Mouse (Mus musculus) G1E (cell line): ENCODE results near the gene Thbs4. TPM values are rescaled to one million over a fixed set of nuclear protein-coding genes. Genes with fewer than 3 reads are reported as not detected.

Source experiments
- ATAC-seq: 2 replicates; pipeline ENCODE4 v1.8.0; 2016; ENCODE audit warnings: mild to moderate bottlenecking; ENCODE audit not compliant: insufficient number of reproducible peaks, poor library complexity, low FRiP score, severe bottlenecking; ENCODE audit errors: extremely low read depth
- DNase-seq: peaks from one replicate; pipeline ENCODE4 v3.0.0; 2012; ENCODE audit warnings: low spot score
- H3K27me3 ChIP-seq: 2 replicates; pipeline ENCODE4 v1.6.1; 2012; ENCODE audit warnings: mild to moderate bottlenecking, low read length, inconsistent platforms; ENCODE audit not compliant: insufficient read depth
- H3K36me3 ChIP-seq: replicated peaks from 2 replicates; pipeline ENCODE3; 2012; ENCODE audit warnings: mild to moderate bottlenecking, inconsistent platforms
- H3K4me1 ChIP-seq: 2 replicates; pipeline ENCODE4 v1.6.1; 2012; ENCODE audit warnings: low read depth, low read length, inconsistent platforms, mixed read lengths; ENCODE audit not compliant: insufficient read depth
- H3K4me3 ChIP-seq: 2 replicates; pipeline ENCODE4 v1.5.1; 2012; ENCODE audit warnings: low read depth, mild to moderate bottlenecking, inconsistent platforms, low read length, moderate library complexity, mixed read lengths
- H3K9me3 ChIP-seq: replicated peaks from 2 replicates; pipeline ENCODE4 v1.6.1; 2012; ENCODE audit warnings: inconsistent platforms
- CTCF ChIP-seq: IDR thresholded peaks from 2 replicates; pipeline ENCODE4 v1.5.1; 2012; ENCODE audit warnings: low read depth, low read length, inconsistent platforms, mixed read lengths
- GATA1 ChIP-seq: IDR thresholded peaks from 2 replicates; pipeline ENCODE4 v1.6.1; 2012; ENCODE audit warnings: borderline replicate concordance, low read length, inconsistent platforms, mixed read lengths
- GATA2 ChIP-seq: IDR thresholded peaks from 2 replicates; pipeline ENCODE4 v1.6.1; 2012; ENCODE audit warnings: low read depth, low read length, inconsistent platforms, borderline replicate concordance
- POLR2AphosphoS5 ChIP-seq: IDR thresholded peaks from 2 replicates; pipeline ENCODE4 v1.6.1; 2012; ENCODE audit warnings: low read depth, low read length, inconsistent platforms; ENCODE audit not compliant: insufficient replicate concordance
- TAL1 ChIP-seq: conservative IDR thresholded peaks from 2 replicates; pipeline ENCODE4 v1.6.1; 2012; ENCODE audit warnings: low read depth, low read length, inconsistent platforms, mixed read lengths
- polyA plus RNA-seq: library from polyadenylated mRNA; stranded (reverse); fragments of >175 nt; gene quantifications from 2 replicates; pipeline ENCODE4 v1.2.3, GENCODE M21; 2012
- total RNA-seq, 2 experiments: library from RNA; stranded (forward) in 1 of 2; stranded (reverse) in 1 of 2; fragments of 200-1000 nt in 1 of 2; fragments of >200 nt in 1 of 2; fragmentation: Nextera tagmentation in 1 of 2; gene quantifications; 2 replicates each; pipeline ENCODE4 v1.2.3; 2014 to 2017

Thbs4 gene
- total and polyA plus RNA-seq, 3 experiments = not detected

DNA sequence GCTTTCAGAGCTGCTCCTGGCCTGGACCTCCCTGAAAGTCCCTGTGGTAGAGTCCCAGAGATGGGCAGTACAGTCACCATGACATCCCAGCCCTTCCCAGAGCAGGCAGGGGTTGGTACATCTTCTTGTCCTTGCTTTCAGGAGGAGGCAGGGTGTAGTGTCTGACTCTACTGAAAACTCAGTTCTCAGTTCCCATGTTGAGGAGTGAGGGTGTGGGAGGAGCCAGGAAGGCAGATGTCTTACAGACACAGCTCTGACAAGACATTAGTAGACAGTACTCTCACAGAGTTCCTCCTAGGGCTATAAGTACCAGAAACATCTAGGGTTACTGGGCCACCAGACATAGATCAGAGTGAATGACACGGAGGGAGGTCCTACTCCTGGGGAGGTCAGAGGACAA, 32.3 kb downstream of the Thbs4 start:
- DNase-seq (no peak), ATAC-seq (no peak)
- Histone ChIP-seq H3K27me3 (peaks cover 39% of the 10 kb centered on the region), H3K36me3 (no peaks in the 10 kb centered on the region), H3K9me3 (no peaks in the 10 kb centered on the region), H3K4me1 (no peaks in the 10 kb centered on the region), H3K4me3 (no peak overlapping the region)
- TF ChIP-seq CTCF (no peak), GATA1 (no peak), POLR2AphosphoS5 (no peak), GATA2 (no peak), TAL1 (no peak)

DNA sequence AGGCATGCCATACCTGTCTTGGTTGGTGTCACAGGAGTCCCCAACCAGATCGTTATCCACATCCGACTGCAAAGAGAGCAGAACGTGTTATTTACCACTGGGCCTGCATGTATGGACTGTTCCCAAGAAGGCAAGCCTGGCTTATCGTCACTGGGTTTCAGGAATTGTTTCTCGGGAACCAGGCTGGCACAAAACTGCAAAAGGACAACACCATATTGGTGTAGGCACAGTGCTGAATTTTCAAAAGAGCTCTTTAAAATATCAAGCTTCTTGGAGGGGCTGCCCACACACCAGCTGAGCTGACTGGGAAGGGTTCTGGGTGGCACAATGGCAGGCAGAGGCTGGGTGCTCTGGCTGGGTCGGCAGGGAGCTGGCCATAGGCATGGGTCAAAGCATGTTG, 34.1 kb downstream of the Thbs4 start:
- DNase-seq (no peak), ATAC-seq (no peak)
- no peaks in the 10 kb centered on the region for H3K36me3 ChIP-seq

DNA sequence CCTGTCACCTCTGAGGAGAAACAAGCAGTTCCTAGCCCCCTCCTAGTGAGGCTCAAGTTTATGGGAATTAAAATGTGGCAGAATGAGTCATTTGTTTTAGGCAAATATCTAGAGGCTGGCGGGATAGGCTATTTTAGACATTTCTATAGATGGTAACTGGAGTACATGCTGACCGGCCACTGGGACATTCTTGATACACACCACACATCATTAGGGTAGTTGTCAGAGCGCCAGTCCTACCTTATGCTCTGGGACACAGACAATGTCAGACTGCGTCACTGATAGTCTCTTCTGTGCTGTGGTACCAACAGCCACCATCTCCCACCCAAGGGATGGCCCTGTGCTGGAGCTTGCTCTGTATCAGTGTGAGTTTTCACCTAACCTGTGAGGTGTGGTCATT, 35.5 kb downstream of the Thbs4 start:
- TF ChIP-seq CTCF (no peak), GATA2 (no peak), TAL1 (no peak), GATA1 (no peak), POLR2AphosphoS5 (no peak)
- H3K9me3 ChIP-seq = no peaks in the 10 kb centered on the region
- DNase-seq (no peak), ATAC-seq (no peak)
- H3K4me3 ChIP-seq = no peak overlapping the region
- no peaks in the 10 kb centered on the region for H3K36me3 ChIP-seq
- H3K27me3 ChIP-seq = peaks cover 41% of the 10 kb centered on the region
- no peaks in the 10 kb centered on the region for H3K4me1 ChIP-seq

More for the DNA sequence above, 34.1 kb downstream of the Thbs4 start:
- TF ChIP-seq GATA2 (no peak), TAL1 (no peak), POLR2AphosphoS5 (no peak)
- H3K27me3 ChIP-seq = peaks cover 39% of the 10 kb centered on the region
- H3K9me3 ChIP-seq = no peaks in the 10 kb centered on the region
- no peak overlapping the region for H3K4me3 ChIP-seq
- no peaks in the 10 kb centered on the region for H3K4me1 ChIP-seq

DNA sequence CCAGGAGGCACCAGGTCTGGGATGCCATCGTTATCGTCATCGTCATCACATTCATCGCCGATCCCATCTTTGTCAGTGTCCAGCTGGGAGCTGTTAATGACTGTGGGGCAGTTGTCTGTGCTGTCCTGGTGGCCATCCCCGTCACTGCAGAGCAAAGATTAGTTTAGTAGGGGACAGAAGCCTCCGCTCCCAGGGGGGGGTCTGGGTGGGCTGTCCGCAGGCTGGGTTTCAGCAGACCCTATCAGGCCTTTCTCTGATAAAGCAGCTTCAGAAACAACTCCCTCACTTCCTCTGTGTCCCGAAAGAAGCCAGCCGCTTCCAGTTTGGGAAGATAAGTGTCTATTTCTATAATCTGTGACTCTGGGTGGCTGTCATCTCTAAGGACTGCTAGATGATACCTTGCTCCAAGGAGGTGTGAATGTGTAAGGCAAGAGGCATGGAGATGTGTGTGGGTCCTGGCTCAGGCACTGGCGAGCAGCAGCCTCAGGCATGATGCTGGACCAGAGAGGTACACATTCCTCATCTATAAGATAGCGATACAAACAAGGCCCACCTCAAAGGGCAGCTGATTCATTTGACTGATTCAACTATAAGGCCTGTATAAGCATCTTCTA, 36.5 kb downstream of the Thbs4 start:
- no peaks in the 10 kb centered on the region for H3K4me1 ChIP-seq
- no peak for TF ChIP-seq GATA1
- no peak for TF ChIP-seq POLR2AphosphoS5
- no peak for TF ChIP-seq GATA2
- TF ChIP-seq CTCF = no peak
- TF ChIP-seq TAL1 = no peak
- H3K27me3 ChIP-seq = peaks cover 40% of the 10 kb centered on the region
- no peak overlapping the region for H3K4me3 ChIP-seq
- DNase-seq (no peak), ATAC-seq (no peak)
- H3K36me3 ChIP-seq = no peaks in the 10 kb centered on the region
- no peaks in the 10 kb centered on the region for H3K9me3 ChIP-seq

DNA sequence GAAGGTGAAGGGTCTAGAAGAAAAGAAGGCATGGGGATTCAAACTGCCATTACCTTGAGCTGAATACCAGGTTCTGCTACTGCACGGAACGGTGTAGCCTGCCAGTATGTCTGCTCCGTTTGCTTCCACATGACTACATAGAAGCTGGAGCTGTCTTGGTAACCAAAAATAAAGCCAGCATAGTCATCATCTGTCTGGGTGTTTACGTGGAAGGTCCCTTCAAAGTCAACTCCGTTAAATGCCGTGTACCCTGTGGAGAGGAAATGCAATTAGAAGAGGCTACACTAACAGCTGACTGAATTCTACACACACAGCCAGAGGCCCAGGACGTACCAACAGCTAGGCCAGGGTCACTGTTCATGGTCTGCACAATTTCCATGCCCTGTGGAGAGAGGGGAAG, 39.6 kb downstream of the Thbs4 start:
- Histone ChIP-seq H3K4me1 (peaks cover 3% of the 10 kb centered on the region), H3K4me3 (no peak overlapping the region), H3K27me3 (peaks cover 34% of the 10 kb centered on the region), H3K9me3 (no peaks in the 10 kb centered on the region), H3K36me3 (no peaks in the 10 kb centered on the region)
- TF ChIP-seq GATA1 (no peak), TAL1 (no peak), GATA2 (no peak), CTCF (no peak), POLR2AphosphoS5 (no peak)
- DNase-seq (no peak), ATAC-seq (no peak)

DNA sequence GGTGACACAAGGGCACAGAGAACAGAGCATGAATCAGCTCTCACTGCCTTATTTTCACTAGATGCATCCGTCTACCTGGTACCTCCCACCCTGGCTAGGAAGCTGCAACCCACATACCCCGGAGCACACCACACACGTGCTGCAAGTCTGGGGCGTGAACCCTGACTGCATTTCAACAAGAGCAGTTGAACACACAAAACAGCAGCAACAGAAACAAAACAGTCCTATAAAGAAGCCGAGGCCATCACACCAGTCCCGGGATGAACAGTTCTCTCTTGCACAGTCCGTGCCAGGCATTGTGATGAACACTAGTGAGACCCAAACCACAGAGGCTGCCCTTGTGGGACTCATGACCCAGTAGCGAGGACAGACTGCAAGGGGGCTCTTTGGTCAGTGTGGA, 40.9 kb downstream of the Thbs4 start:
- no peak for TF ChIP-seq POLR2AphosphoS5
- no peak for TF ChIP-seq TAL1
- no peak for TF ChIP-seq GATA2
- TF ChIP-seq CTCF = no peak
- no peak for TF ChIP-seq GATA1
- no peaks in the 10 kb centered on the region for H3K36me3 ChIP-seq
- no peak for DNase-seq
- H3K27me3 ChIP-seq = peaks cover 35% of the 10 kb centered on the region
- peaks cover 3% of the 10 kb centered on the region for H3K4me1 ChIP-seq
- H3K9me3 ChIP-seq = no peaks in the 10 kb centered on the region
- no peak for ATAC-seq
- no peak overlapping the region for H3K4me3 ChIP-seq
